Mouse (Mus musculus) neural tube, embryonic 12.5 days (tissue): ENCODE results near the gene Ebi3. TPM values are rescaled to one million over a fixed set of nuclear protein-coding genes. Genes with fewer than 3 reads are reported as not detected.

ENCODE experiments used
- ATAC-seq: fragments of 200-750 bp; cut with Nextera tagmentation; 2 replicates; pipeline ENCODE4 v1.8.0; 2017; ENCODE audit warnings: low read depth, mild to moderate bottlenecking, moderate TSS enrichment, moderate library complexity; ENCODE audit not compliant: low FRiP score
- H3K27ac ChIP-seq: fragments of 300-500 bp; sonication (generic); 2 replicates; pipeline ENCODE4 v1.5.1; 2016
- H3K27me3 ChIP-seq: fragments of 300-500 bp; sonication (generic); replicated peaks from 2 replicates; pipeline ENCODE4 v1.6.1; 2016; ENCODE audit warnings: mild to moderate bottlenecking
- H3K36me3 ChIP-seq: fragments of 300-500 bp; sonication (generic); 2 replicates; pipeline ENCODE4 v1.6.1; 2016; ENCODE audit warnings: mild to moderate bottlenecking
- H3K4me1 ChIP-seq: fragments of 300-500 bp; sonication (generic); 2 replicates; pipeline ENCODE4 v1.6.1; 2016
- H3K4me2 ChIP-seq: fragments of 300-500 bp; sonication (generic); replicated peaks from 2 replicates; pipeline ENCODE4 v1.6.1; 2016; ENCODE audit warnings: mild to moderate bottlenecking
- H3K4me3 ChIP-seq: fragments of 300-500 bp; sonication (generic); 2 replicates; pipeline ENCODE4 v1.5.1; 2016
- H3K9ac ChIP-seq: fragments of 300-500 bp; sonication (generic); 2 replicates; pipeline ENCODE4 v1.6.1; 2016; ENCODE audit warnings: mild to moderate bottlenecking
- H3K9me3 ChIP-seq: fragments of 300-500 bp; sonication (generic); 2 replicates; pipeline ENCODE4 v1.6.1; 2016; ENCODE audit warnings: mild to moderate bottlenecking
- WGBS: fragments of 180-500 bp; shearing (Covaris S2); methylation state at CpG from one replicate; pipeline ENCODE4 v1.1.7; 2016; 5-methylcytosine and 5-hydroxymethylcytosine counted together
- polyA plus RNA-seq: library from polyadenylated mRNA; unstranded; fragments of >200 nt; fragmentation: Nextera tagmentation; extraction: Ambion mirVana; gene quantifications from 2 replicates; pipeline ENCODE4 v1.2.1, GENCODE M21; 2016

Ebi3 gene
- polyA plus RNA-seq, 1 experiment from 2014 or later, result 2.8 TPM

DNA sequence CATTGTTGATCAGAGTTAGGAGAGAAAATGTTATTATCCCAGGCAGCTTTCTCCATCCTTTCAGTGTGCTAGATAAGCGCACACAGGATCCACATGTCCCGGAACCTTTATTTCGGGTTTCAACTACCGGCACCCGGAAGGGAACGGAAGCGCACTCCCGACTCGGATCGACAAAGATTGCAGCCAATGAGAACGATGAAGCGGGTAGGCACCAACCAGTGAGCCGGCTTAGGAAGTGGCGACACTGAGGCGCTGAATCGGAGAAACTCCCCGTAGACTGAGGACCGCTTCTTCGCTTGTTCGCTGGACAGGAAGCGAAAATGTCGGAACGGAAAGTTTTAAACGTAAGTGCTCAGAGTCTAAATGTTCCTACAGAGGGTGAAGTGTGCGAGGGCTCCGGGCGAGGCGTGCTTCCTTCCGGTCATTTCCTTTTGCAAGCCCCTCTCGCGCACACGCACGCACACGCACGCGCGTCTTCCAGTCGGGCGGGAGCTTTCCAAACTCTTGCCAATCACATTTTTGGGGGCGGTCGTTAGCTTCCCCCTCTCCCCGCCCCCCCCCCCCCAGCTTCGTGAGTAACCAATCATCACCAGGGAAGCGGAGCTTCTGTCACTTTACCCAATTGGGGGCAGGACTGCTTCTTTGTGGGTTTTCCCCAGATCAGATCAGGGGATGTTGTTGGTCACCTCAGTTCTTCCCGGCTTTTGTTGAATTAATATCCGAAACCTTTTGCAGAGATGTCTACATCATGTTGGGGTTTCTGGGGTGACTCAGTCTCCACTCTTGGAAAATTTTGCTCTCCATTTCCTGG is 6.7 kb downstream of the Ebi3 start, which contains the start of gene Yju2:
Yju2 (plus strand) TSS at position 182 of the 811 bp plus-strand sequence.
- peak within 1 kb of the TSS; percentile 64 for H3K9ac ChIP-seq
- under 1% methylated on average over 44 of the region's 46 CpGs for WGBS
- no peaks in the 10 kb centered on the region for H3K9me3 ChIP-seq
- peak within 1 kb of the TSS; percentile 82 for H3K27ac ChIP-seq
- ATAC-seq, result peak; percentile 86
- H3K4me3 ChIP-seq, result peak within 1 kb of the TSS; percentile 52
- H3K4me1 ChIP-seq, result peaks cover 31% of the 10 kb centered on the region
- H3K27me3 ChIP-seq, result peaks cover 7% of the 10 kb centered on the region; the same call in 1 of the 2 replicates
- peak within 1 kb of the TSS; percentile 73 for H3K4me2 ChIP-seq
- H3K36me3 ChIP-seq, result peaks cover 28% of the 10 kb centered on the region

DNA sequence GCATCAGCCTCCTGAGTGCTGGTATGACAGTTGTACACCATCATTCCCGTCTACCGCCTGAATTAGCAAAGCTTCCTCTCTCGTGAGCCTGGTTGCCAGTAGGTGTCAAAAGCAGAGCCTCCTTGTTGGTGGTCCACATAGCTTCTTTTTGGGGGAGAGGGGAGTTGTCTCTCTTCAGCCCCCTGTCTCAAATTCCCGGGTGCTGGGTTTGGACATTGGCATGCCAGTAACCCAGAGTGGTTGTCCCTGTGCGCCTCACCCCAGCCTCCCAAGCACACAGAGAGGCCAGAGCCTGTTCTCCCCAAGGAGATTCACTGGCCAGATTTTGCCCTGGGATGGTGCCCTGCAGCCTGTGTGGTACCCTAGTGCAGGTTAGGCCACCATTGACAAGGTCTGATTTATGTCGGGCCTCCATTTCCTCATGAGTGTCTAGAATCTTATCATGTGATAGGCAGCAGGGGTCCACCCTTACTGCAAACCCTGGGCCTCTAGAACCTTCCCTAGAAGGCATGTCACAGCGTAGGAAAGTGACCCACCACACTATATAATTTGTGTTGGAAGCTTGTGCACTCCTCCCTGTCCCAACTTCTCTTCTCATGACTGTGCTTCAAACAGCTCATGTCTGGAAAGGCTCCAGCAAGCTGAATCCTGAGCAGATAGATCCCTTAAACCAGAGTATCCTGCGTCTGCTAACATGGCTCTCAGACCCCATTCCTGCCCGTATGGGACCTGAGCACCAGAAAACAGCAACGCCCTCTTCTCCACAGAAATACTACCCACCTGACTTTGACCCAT is 7.7 kb downstream of the Ebi3 start:
- 0 out of 2 replicates have a peak, but pooled peaks have one; percentile 5 for ATAC-seq
- Histone ChIP-seq H3K4me3 (peak overlapping the region; percentile 52), H3K27ac (no peak overlapping the region), H3K27me3 (peaks cover 2% of the 10 kb centered on the region; the same call in 1 of the 2 replicates), H3K4me2 (peak overlapping the region; percentile 73), H3K4me1 (peaks cover 31% of the 10 kb centered on the region), H3K36me3 (peaks cover 38% of the 10 kb centered on the region), H3K9ac (no peak overlapping the region), H3K9me3 (no peaks in the 10 kb centered on the region)
- WGBS, result 81% methylated on average over 10 of the region's 10 CpGs

DNA sequence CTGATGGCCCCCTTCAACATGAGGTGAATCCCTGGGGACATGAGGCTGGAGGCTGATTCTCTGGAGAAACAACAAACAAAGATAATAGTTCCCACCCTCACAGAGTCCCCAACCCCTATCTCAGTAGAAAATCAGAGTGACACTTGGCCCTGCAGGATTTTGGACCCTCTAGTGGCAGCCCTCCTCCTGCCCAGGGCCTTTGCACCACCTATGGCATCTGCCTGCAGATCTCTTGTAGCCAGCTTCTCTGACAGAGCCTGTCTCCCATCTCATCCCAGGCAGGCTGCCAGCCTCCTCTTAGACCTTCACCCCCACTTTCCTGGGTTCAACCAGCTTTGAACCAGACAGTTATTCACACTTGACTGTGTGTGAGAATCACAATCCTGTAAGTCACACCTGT is 8.4 kb downstream of the Ebi3 start:
- H3K36me3 ChIP-seq, result peaks cover 43% of the 10 kb centered on the region
- no peaks in the 10 kb centered on the region for H3K27me3 ChIP-seq
- no peak overlapping the region for H3K9ac ChIP-seq
- H3K4me1 ChIP-seq, result peaks cover 31% of the 10 kb centered on the region
- no peak for ATAC-seq
- H3K9me3 ChIP-seq, result no peaks in the 10 kb centered on the region
- no peak overlapping the region for H3K4me3 ChIP-seq
- no peak overlapping the region for H3K4me2 ChIP-seq
- H3K27ac ChIP-seq, result no peak overlapping the region

DNA sequence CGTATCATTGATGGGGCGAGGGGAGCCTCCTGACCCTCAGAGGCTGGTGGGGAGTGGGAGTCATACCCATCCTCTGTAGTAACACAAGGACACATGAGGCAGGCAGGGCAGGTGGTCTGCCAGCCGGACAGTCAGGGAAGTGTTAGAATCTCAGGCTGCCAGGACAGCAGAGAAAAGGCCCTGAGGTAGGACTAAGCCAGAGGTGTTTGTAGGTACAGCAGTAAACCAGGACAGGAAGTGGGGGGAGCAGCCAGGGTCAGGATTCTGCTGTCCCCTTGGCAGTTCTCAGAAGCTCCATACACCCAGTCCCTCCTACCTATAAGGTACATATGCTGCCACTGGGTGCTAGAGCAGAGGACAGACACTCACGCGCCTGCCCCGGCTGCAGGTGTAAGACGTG is 9.2 kb downstream of the Ebi3 start:
- H3K4me1 ChIP-seq, result peaks cover 23% of the 10 kb centered on the region
- no peak overlapping the region for H3K9ac ChIP-seq
- H3K27ac ChIP-seq, result no peak overlapping the region
- H3K36me3 ChIP-seq, result peaks cover 50% of the 10 kb centered on the region
- 97% methylated on average over 7 of the region's 7 CpGs for WGBS
- H3K27me3 ChIP-seq, result no peaks in the 10 kb centered on the region
- no peak overlapping the region for H3K4me2 ChIP-seq
- ATAC-seq, result no peak
- no peaks in the 10 kb centered on the region for H3K9me3 ChIP-seq
- H3K4me3 ChIP-seq, result no peak overlapping the region

DNA sequence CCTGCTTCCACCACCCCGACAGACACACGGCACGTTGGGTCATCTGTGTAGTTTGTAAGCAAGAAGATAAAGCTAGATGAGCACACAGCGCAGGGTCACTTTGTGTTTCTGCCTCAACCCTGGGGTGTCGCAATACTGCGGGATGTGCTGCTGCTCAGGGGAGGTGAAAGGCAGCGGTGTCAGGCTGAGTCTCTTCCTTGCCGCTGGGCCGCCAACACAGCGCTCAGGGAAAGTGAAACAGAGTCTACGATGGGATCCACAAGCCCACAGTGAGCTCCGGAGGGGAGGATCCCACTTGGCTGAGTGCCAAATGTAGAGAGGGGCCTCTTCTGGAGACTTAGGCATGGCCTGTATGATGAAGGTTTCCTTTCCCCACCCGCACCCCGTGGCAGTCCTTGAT is 10.7 kb downstream of the Ebi3 start:
- H3K9me3 ChIP-seq, result no peaks in the 10 kb centered on the region
- no peak for ATAC-seq
- peaks cover 62% of the 10 kb centered on the region for H3K36me3 ChIP-seq
- peaks cover 13% of the 10 kb centered on the region for H3K4me1 ChIP-seq
- WGBS, result 86% methylated on average over 14 of the region's 14 CpGs
- no peaks in the 10 kb centered on the region for H3K27me3 ChIP-seq
- no peak overlapping the region for H3K9ac ChIP-seq
- H3K27ac ChIP-seq, result no peak overlapping the region
- no peak overlapping the region for H3K4me2 ChIP-seq
- no peak overlapping the region for H3K4me3 ChIP-seq

DNA sequence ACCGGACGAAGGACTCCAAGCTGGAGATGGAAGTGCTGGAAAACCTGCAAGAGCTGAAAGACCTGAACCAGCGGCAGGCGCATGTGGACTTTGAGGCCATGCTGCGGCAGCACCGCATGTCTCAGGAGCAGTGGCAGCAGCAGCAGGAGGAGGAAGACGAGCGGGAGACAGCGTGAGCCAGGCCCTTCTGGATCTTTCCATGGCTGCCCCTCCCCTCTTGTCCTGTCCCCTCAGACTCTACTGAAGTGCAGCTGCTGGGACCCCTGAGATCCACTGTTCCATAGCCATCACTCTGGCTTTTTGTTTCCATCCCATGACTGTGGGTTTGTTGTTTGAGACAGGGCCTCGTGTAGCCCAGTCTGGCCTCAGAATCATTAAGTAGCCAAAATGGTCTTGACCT is 12.1 kb downstream of the Ebi3 start:
- 91% methylated on average over 10 of the region's 10 CpGs for WGBS
- peaks cover 62% of the 10 kb centered on the region for H3K36me3 ChIP-seq

DNA sequence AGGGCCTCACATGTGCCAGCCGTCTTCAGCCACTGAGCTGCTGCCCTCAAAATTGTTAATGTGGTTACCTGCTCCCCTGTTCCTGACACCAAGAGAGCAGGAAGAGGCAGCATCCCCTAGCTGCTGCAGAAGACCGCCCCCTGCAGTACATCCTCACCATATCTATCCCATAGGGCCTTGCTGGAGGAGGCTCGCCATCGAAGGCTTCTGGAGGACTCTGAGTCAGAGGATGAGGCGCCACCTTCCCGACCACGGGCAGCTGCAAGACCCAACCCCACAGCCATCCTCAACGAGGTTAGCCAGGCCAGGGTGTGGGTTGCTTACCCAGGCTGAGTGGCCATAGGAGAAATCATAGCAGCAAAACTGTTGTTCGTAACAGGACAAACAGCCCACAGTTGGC is 12.6 kb downstream of the Ebi3 start:
- ATAC-seq, result no peak
- Histone ChIP-seq H3K4me3 (no peak overlapping the region), H3K4me1 (peaks cover 20% of the 10 kb centered on the region), H3K4me2 (no peak overlapping the region), H3K27me3 (no peaks in the 10 kb centered on the region), H3K9ac (no peak overlapping the region), H3K36me3 (peaks cover 62% of the 10 kb centered on the region), H3K9me3 (no peaks in the 10 kb centered on the region), H3K27ac (no peak overlapping the region)
- WGBS, result 89% methylated on average over 9 of the region's 9 CpGs

More for the DNA sequence above, 12.1 kb downstream of the Ebi3 start:
- no peak for ATAC-seq
- H3K9me3 ChIP-seq, result no peaks in the 10 kb centered on the region
- peaks cover 20% of the 10 kb centered on the region for H3K4me1 ChIP-seq
- H3K4me3 ChIP-seq, result no peak overlapping the region
- H3K4me2 ChIP-seq, result no peak overlapping the region
- H3K9ac ChIP-seq, result no peak overlapping the region
- no peak overlapping the region for H3K27ac ChIP-seq
- H3K27me3 ChIP-seq, result no peaks in the 10 kb centered on the region

DNA sequence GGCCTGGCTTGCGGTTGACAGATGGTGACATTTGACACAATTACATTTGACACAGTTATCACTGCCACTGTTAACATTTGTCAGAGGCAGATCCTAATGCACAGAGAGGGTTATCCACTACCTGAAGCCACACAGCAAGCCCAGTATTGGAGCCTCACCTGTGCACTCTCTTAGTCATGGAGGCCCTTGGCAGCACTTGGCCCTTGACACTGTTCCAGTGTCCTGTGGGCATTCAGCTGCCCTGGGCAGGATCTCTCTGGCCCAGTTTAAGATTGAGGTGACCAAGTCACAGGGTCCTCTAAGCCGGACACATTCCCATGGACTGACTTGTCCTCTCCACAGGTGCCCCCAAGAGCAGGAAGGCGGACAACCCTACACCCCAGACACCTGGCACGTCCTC is 14.7 kb downstream of the Ebi3 start:
- H3K27me3 ChIP-seq, result no peaks in the 10 kb centered on the region
- 95% methylated on average over 4 of the region's 4 CpGs for WGBS
- no peak for ATAC-seq
- H3K4me2 ChIP-seq, result no peak overlapping the region
- H3K4me3 ChIP-seq, result no peak overlapping the region
- no peak overlapping the region for H3K27ac ChIP-seq
- H3K9ac ChIP-seq, result no peak overlapping the region
- H3K9me3 ChIP-seq, result no peaks in the 10 kb centered on the region
- peaks cover 31% of the 10 kb centered on the region for H3K4me1 ChIP-seq
- peaks cover 48% of the 10 kb centered on the region for H3K36me3 ChIP-seq

DNA sequence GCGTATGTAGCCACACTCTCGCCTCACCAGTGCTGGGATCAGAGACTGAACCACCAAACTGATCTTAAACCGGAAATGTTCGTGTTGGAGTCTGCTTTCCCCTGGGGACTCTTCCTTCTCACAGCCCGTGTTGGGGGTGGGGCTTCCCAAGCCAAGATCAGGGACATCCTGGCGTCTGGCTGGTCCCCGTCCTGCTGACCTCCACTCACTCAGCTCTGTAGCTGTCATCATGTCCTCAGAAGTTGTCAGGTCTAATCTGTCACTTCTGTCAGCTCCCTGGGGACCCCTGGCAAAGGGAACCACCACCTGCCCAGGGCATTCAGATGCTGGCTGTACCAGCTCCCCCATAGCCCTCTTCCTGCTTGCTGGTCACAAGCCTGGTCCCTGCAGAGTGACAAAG is 15.8 kb downstream of the Ebi3 start:
- Histone ChIP-seq H3K27ac (no peak overlapping the region), H3K9me3 (no peaks in the 10 kb centered on the region), H3K36me3 (peaks cover 49% of the 10 kb centered on the region), H3K4me3 (no peak overlapping the region), H3K9ac (no peak overlapping the region), H3K4me1 (peaks cover 39% of the 10 kb centered on the region), H3K27me3 (no peaks in the 10 kb centered on the region), H3K4me2 (no peak overlapping the region)
- no peak for ATAC-seq
- 66% methylated on average over 7 of the region's 7 CpGs for WGBS

DNA sequence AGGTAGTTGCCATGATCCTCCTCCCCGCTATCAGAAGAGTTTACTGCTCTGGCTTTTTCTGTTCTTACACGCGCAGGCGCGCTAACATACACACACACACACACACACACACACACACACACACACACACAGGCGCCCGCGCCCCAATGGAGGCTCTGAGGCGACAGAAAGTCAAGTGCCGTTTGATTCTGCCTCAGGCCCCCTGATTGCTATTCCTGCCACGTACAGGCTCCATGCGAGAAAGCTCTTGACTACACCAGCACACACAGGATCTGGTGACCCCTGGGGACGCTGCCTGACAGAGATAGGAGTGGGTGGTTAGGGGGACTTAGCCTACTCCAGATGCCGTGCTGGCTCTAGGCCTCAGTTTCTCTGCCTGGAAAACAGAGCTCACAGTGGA is 17.1 kb downstream of the Ebi3 start:
- Histone ChIP-seq H3K27ac (peak overlapping the region; percentile 85), H3K4me3 (peak overlapping the region; percentile 1; the same call in 1 of the 2 replicates), H3K27me3 (no peaks in the 10 kb centered on the region), H3K9ac (peak overlapping the region; percentile 79; the same call in 1 of the 2 replicates), H3K36me3 (peaks cover 49% of the 10 kb centered on the region), H3K4me2 (peak overlapping the region; percentile 84), H3K4me1 (peaks cover 39% of the 10 kb centered on the region), H3K9me3 (no peaks in the 10 kb centered on the region)
- ATAC-seq, result peak; percentile 77
- 17% methylated on average over 14 of the region's 14 CpGs for WGBS

DNA sequence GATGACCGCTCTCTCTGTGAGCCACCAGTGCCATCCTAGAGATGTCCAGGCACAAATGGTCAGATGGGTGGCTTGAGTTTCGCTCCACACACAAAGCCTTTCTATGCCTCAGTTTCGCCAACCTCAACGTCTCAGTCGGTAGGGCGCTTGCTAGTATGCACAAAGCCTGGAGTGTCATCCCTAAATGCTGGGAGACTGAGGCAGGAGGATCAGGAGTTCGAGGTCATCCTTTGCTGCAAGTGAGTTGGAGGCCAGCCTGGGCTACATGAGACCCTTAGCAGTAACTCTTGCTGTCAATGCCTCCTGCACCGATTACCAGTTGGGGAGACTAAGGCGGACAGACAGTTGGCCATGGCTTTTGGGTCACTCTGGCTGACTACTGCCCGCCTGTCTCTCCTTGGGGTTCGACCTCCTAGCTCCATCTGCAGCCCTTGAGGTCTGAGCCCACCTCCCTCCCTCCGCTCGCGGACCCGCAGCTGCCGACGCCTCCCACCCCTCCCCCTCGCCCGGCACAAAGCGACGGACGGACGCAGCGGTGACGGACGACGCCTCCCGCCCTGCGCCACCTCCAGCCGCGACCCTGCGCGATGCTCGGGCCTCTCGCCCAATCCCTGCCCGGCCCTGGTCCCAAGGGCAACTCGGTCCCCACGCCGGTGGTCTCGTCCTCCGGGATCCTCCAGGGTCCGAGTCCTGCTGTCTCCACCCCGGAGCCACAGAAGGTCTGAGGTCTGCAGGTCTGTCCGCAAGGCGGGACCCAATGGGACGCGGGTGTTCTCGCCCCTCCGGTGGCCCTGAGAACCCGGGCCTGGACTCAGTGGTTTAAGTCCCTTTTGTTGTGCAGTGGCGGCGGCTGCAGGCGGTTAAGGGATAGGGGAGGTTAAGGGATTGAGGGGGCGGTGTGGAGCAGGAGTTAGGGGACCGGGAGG is 17.8 kb downstream of the Ebi3 start, which contains the start of gene Shd:
Shd (plus strand) TSS at position 502 of the 926 bp plus-strand sequence.
- peak; percentile 65 for ATAC-seq
- WGBS, result 8% methylated on average over 55 of the region's 55 CpGs
- H3K9ac ChIP-seq, result peak within 1 kb of the TSS; percentile 79
- peak within 1 kb of the TSS; percentile 85 for H3K27ac ChIP-seq
- peak within 1 kb of the TSS; percentile 66 for H3K4me3 ChIP-seq
- peak within 1 kb of the TSS; percentile 84 for H3K4me2 ChIP-seq
- no peaks in the 10 kb centered on the region for H3K27me3 ChIP-seq
- H3K36me3 ChIP-seq, result peaks cover 48% of the 10 kb centered on the region
- H3K4me1 ChIP-seq, result peaks cover 39% of the 10 kb centered on the region
- H3K9me3 ChIP-seq, result no peaks in the 10 kb centered on the region
